Mouse (Mus musculus) bone marrow macrophage, adult 2 months (primary cell): ENCODE results near the gene Drc3.

Experiments
- CTCF ChIP-seq: IDR thresholded peaks from 2 replicates; pipeline ENCODE4 v1.5.1; 2012; ENCODE audit warnings: low read depth, mild to moderate bottlenecking, low read length, moderate library complexity
- POLR2A ChIP-seq: IDR thresholded peaks from 2 replicates; pipeline ENCODE4 v1.6.1; 2012; ENCODE audit warnings: mild to moderate bottlenecking, low read depth, low read length, borderline replicate concordance

DNA sequence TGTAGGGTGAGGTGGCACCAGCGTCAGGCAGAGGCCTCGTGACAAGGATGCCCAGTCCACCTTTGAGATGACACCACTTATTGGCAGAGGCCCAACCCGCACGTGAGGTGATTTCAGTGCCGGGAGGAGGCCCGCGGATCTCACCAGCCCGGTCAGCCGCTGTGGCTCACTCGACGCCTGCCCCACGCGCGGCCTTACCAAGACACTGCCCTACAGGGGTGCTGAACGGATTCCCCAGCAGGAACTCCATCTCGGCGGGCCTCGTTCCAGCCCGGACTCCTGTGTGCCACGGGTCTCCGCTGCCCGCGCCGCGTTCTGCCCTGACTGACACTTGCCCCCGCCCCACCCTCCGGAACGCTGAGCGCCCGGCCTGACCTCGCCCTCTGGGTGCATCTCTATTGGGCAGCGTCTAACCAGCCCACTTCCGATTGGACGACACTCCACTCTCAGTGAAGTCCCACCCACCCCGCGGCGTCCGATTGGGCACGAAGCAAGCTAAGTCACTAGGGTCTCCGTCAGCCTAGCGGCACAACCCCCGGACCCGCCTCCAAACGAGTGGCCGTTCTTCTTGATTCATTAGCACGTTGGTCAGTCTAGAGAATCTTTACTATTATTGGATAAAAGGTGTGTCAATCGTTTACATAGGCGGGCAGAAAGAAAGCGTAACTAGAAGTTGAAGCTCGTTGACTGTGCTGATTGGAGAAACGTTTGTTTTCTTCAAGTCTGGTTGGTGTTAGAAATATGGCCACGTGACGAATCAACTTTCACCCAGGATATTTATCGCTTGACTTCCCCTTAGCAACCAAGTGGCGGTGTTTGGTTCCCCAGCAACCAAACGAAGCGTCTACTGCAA is at the start of gene Drc3, which contains the start of gene Tom1l2:
- TF ChIP-seq POLR2A (no peak), CTCF (no peak)
